Mouse (Mus musculus): Measurements from ENCODE around the gene Tmem50a.
A peak's percentile ranks its signal among the peaks of the same experiment; 100 is the strongest.

Tmem50a gene

DNA sequence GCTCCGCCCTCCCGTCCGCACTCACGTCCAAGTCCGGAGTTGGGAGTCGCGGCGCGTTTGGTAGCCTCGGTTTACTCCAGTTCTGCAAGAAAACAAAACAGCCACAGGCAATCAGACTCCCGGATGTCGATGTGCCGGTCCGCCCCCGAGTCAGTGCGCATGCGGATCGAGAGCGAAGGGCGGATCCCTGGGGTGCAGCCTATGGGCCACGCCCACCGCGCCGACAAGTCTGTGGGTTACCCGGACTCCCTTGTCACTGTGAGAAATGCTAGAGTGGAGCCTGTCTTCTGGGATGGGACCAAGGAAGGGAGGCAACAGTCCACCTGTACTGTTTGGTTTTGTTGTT, at the start of gene Tmem50a:
Gene Tmem50a (minus strand): TSS at position 161 of the 346 bp plus-strand sequence.
- DNase-seq (ENCODE audit: low spot score), result peak; percentile 98

GRCm38 (mm10) chr4:134963021-134963776, 48.4 kb upstream of the Tmem50a start:
- peak; percentile 69 for DNase-seq (ENCODE audit: low spot score)

DNA sequence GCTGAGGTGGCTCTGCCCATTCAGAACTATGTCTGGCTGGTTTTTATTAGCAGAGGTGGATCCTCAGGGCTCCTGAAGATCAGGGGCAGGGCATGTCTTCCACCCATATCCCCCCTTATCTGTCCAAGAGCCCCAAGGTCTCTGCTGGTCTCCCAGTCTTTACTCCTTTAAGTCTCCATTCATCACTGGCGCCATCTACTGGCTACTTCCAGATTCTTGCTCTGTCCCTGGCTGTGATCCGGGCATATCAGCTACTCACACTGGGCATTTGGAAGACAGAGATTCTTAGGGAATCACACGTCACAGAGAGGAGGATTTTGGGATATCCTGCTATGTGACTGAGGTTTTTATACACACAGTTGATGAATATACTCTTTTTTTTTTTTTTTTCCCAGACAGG, 41.5 kb upstream of the Tmem50a start:
- peak; percentile 85 for DNase-seq (ENCODE audit: low spot score)

DNA sequence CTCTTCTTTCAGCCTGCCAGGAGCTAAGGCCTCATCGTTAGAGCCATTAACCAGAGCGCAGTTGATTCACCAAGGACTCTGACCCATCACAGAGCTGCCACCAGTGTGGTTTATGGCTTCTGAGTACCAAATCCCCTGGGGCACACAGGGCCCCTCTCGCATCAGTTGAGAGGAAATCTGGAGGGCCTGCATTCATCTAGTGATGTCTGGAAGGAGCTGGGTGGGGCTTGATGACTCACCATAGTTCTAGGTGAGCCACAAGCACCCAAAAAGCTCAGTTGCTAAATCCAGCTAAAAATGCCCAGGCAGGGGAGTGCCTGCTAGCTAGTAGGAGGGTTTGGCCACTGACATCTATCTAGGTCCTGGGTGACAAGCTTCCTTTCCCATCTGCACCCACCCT, 41.0 kb upstream of the Tmem50a start:
- DNase-seq (ENCODE audit: low spot score), result no peak

DNA sequence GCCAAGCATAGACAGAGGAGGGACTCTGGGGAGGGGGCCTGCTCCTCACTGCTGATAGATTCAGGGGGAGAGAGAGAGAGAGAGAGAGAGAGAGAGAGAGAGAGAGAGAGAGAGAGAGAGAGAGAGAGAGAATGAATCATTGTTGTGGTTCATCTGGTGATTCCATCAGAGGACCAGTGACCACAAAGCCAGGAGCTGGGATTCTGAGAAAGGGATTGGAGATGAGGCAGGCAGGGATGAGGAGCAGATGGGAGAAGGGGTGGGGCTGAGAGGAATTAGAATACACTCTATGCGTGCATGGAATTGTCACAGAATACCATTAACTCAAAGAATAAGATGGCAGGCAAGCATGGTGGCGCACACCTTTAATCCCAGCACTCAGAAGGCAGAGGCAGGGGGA, 40.4 kb upstream of the Tmem50a start:
- no peak for DNase-seq (ENCODE audit: low spot score)

DNA sequence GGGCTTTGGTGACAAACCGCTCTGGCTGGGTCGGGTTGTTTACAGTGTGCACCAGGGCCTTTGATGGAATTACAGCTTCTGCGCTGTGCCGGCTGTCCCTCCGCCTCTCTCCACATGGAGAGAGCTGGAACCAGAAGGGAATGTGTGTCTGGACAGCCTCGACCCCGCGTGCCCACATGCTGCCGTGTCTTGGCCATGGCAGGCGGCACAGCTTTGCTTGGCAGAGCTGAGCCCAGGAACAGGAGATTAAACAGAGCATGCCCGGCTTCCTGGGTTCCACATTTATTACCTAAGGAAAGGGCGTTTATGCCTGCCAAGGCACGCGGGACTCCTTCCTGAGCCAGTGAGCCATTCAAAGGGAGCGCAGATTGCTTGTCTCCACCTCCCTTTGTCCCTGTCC, 39.6 kb upstream of the Tmem50a start:
- DNase-seq (ENCODE audit: low spot score), result no peak

DNA sequence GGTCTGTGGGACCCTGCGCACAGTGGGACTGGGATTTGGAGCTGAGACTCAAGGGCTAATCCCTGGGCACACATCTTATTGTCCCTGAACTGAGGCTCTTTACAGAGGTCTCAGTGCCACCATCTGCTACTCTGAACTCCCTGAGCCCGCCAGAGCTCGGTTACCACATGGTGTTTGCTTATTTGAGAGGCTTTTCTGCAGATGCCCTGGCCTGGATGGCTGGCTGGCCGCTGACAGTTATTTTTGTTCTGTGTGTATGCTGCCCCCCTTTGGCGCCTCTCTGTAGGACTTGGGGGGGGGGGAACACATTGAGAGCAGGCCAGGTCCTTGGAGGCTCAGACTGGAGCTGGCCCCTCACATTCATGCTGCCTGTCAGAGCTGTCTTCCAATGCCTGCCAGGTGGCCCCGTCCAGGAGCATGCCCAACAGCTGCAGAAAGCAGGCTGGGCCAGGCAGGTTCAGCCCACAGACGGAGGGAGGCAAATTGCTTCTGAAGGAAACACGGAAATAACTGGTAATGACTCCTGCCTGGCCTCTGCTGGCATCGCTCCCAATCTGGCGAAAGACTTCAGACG, 35.8 kb upstream of the Tmem50a start:
- DNase-seq (ENCODE audit: low spot score), result peak; percentile 68

DNA sequence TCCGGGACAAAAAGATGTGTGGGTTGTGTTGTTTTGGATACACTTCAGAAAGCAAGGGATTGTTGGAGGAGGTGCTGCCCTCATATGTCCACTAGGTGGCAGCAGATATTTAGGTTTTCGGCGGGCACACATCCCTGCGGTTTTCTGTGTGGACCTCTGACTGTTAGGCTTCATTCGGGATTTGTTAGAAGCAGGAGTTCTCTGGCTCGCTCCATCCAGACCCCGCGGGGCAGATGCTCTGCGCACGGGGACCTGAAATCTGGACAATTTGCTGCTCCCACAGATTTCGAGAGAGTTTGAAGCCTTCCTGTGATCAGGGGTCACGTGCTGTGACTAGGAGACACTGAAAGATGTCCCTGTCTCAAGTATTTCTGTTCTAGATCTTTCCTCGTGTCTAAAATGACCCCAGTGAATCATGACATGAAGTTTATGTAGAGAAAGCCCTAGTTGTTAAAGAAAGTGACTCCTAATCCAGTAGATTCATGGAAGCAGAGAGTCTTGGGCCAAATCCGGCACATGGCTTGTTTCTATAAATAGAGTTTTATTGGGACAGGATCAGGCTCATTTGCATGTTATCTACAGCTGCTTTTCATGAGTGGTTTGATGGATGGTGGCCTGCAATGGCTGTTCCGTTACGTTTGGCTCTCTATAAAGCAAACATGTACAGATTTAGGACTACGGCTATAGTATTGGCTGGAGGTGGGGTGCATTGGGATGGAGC, 31.4 kb upstream of the Tmem50a start:
- DNase-seq (ENCODE audit: low spot score), result peak; percentile 80

DNA sequence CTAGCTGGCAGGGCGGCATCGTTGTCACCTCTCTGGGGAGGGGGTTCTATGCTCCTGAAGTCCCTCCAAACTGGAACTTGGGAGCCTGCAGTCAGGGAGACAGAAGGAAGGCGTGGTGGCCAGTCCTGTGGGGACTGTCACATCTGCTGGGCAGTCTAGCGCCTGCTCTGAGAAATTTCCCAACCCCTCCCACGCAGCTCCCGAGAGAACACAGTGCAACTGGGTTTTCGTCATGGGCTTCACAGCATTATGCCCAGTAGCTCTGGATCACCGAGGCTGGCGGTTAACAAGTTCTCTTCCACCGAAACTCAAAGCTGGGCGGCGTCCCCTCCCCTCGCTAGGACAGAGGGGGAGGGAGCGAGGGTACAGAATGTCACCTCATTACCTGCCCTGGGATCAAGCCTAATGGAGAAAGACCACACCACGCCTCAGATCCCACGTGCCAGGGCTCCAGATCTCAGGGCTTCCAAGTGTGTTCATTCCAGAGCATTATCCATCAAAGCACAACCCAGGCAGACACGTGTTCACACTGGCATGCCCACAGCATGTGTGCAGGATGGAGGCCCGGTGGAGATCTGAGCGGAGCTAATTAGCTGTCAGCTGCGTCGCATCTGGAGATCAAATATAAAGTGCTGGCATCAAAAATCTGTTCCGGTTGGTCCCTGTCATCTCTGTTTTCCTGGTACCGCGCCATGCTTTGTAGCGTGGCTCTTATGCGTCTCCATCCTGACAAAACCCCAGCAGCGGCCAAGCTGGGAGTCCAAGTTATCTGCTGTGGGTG, 29.1 kb upstream of the Tmem50a start:
- DNase-seq (ENCODE audit: low spot score), result no peak

DNA sequence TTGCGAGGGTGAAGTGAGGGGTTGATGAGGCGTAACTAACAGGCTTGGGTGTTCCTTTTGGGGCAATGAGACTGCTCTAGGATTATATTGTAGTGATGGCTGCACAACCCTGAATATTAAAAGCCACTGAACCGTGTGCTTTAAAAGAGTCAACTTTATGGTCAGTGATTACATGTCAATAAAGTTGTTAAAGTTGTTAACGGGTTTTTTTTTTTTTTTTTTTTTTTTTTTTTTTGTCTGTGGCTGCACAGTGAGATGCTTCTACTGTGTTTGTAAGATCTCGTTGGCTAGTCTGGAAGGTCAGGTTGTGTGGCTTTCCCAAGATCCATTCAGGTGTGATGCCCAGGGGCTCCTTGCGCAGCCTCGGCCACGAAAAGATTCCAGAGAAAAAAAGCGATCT, 25.1 kb upstream of the Tmem50a start:
- DNase-seq (ENCODE audit: low spot score), result no peak

- peak; percentile 79 for DNase-seq (ENCODE audit: low spot score)
These were observed 22.7 kb upstream of the Tmem50a start for GRCm38 (mm10) chr4:134937240-134938176.

GRCm38 (mm10) chr4:134930684-134931481, 16.1 kb upstream of the Tmem50a start, which contains the start of gene Syf2:
Syf2 (plus strand) TSS chr4:134930898.
- DNase-seq (ENCODE audit: low spot score), result peak; percentile 94

DNA sequence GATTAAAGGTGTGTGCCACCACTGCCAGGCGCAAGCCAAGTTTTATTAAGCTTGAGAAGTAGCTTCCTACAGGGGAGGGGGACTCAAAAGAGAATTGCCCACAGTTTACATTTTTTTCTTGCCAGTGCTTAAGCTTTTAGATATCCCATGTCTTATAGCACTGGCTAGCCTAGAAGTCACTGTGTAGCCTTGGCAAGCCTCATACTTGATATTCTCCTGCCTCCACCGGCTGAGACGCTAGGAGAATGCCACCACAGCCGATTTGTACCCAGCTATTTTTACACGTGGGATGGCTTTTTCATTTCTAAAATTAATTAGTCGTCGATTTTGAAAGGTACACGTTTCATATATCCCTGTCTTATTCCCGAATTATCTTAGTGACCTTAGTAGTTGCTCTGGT, 15.4 kb upstream of the Tmem50a start:
- no peak for DNase-seq (ENCODE audit: low spot score)

DNA sequence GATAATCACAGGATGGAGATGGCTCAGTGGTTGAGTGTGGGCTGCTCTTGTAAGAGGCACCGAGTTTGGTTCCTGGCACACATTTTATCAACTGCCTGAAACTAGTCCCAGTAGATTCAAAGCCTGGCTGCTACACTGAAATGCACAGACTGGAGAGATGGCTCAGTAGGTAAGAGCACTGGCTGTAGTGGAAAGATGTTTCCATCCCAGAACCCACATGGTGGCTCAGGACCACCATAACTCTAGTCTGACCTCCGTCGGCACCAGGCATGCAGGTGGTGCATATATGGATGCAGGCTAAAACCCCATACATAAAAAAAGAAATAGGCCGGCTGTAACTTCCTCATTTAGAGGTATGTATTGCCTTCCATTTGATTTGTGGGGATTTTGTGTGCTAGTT, 14.7 kb upstream of the Tmem50a start:
- no peak for DNase-seq (ENCODE audit: low spot score)

DNA sequence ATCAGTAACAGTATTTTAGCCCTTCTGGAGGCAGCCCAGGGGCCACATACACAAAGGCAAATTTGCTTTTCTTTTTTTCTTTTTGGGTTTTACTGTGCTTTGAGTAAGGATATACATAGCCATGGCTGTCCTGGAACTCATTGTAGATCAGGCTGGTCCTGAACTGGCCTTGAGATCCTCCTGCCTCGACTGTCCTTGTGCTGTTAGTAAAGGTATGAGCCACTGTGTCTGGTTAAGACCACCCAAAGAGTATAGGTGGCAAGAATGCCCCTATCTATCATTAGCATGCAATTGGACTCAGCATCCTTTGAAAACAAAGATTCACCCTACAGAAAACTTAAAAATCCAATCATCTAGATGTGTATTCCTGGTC, 13.6 kb upstream of the Tmem50a start:
- no peak for DNase-seq (ENCODE audit: low spot score)

DNA sequence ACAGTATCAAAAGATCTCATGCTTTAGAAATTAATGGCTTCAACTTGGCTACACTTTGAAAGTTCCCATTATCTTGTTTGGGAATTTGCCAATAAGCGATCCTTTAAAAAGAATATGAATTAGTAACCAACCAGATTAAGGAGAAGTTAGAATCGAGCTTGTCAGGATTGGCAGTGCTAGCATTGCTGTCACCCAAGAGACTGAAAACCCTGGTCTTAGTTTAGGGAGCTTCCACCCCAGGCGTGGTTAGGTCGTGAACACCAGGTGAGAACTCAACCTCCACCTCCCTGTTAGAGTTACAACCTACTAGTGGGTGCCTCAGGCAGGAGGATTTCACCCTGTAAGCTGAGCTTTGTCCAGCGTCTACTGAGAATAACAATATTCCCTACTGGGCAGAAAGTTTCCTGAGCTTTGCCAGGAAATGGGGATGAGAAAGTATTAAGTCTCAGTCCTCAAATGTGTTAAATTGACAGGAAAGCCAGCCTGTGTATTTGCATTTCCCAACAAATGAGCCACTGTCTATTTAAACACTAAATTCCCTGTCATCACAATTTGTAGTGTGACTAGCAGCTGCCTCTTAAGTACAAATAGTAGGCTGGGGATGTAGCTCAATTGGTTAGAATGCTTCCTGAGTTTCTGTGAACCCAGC, 13.1 kb upstream of the Tmem50a start:
- no peak for DNase-seq (ENCODE audit: low spot score)

GRCm38 (mm10) chr4:134925206-134925605, 10.4 kb upstream of the Tmem50a start:
- DNase-seq (ENCODE audit: low spot score), result no peak

GRCm38 (mm10) chr4:134924019-134924741, 9.4 kb upstream of the Tmem50a start:
- DNase-seq (ENCODE audit: low spot score), result peak; percentile 69

DNA sequence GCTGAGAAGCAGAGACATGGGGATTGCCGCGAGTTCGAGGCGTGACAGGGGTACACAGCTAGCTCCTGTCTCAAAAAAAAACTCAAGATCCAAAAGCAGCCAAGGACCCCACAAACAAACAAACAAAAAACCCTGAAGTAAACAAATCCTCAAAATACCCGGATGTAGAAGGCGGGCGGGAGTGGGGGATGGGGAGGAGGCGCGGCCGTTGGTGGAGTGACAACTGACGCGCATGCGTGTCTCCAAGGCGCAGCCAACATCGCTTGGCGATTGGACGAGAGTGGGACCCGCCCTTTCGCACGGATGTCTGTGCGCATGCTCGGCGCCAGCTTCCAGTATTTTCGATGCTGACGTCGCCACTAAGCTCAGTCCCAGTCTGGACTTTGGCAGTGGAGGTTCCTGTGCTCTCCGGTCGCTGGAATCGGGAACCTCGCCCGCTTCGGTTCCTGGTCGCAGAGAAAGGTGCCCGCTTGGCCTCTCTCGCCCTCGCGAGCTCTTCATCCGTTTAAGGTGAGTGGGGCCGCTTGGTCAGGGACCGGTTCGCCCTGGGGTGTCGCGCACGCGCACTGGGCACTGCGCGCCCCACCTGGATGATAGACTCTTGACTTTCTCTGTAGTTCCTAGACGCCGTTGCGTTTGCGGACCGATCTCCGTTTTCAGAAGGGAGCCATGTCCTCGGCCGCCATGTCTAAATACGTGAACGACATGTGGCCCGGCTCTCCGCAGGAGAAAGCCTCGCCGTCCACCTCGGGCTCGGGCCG, 8.6 kb upstream of the Tmem50a start, which contains the start of gene Rsrp1:
Gene Rsrp1 (plus strand): TSS at position 335 of the 761 bp plus-strand sequence.
- peak; percentile 98 for DNase-seq (ENCODE audit: low spot score)

Measured in testis, postnatal 10 days (tissue).